13 mouse cellular contexts compared by ENCODE assay signal in genomic region chrX:11181855-11182254, GRCm38 (mm10).
DNase-seq lines count a peak whose midpoint lies in the region; ATAC-seq lines count a peak whose summit lies in the region.
"Had no signal": no experiment of that assay in that cellular context is flagged by ENCODE, and none has a peak within 500 bp of the region (broad histone marks: within the 10 kb centered on the region; RNA-seq: fewer than 3 reads in every experiment).

No protein-coding gene starts in this region.

- H3K9me3 ChIP-seq in midbrain, embryonic 16.5 days (replicated peaks; ENCODE audit: control insufficient read depth, low read length, poor library complexity, severe bottlenecking) = no peaks in the 10 kb centered on the region
- H3K9me3 ChIP-seq: embryonic facial prominence, embryonic 13.5 days; hindbrain, embryonic 15.5 days; midbrain, embryonic 13.5 days had no signal

- DNase-seq in cerebellum, adult 18-20 months = peak; percentile 2 to 13
- no peak for DNase-seq in cerebellum, adult 9-10 months
- DNase-seq in left cerebral cortex, postnatal 4 days = peak; percentile 7
- no peak for DNase-seq in left cerebral cortex, adult 11 months (ENCODE audit: low spot score)
- DNase-seq in gastrocnemius, postnatal 36 days = peak; percentile 20 to 37
- DNase-seq in skeletal muscle tissue, adult 2 months (ENCODE audit: low read depth, low spot score) = peak; percentile 33
- DNase-seq: B cell, adult 2 months had no signal

- H3K36me3 ChIP-seq in midbrain, embryonic 16.5 days (ENCODE audit: control insufficient read depth, insufficient read depth, low read length) = no peaks in the 10 kb centered on the region
- H3K36me3 ChIP-seq: embryonic facial prominence, embryonic 13.5 days; hindbrain, embryonic 15.5 days; midbrain, embryonic 13.5 days had no signal

- no peak for ATAC-seq in monocyte, adult 5-6 weeks (replicated peaks; ENCODE audit: insufficient number of reproducible peaks, low FRiP score, low TSS enrichment, poor library complexity, severe bottlenecking)
- no peak for ATAC-seq in midbrain, embryonic 16.5 days
- ATAC-seq: midbrain, embryonic 13.5 days had no signal

- H3K4me3 ChIP-seq in midbrain, embryonic 16.5 days (ENCODE audit: low read depth, low read length) = no peak overlapping the region
- H3K4me3 ChIP-seq: embryonic facial prominence, embryonic 13.5 days; hindbrain, embryonic 15.5 days; midbrain, embryonic 13.5 days had no signal

- no peaks in the 10 kb centered on the region for H3K4me1 ChIP-seq in midbrain, embryonic 16.5 days (ENCODE audit: control insufficient read depth, insufficient read depth, low read length)
- H3K4me1 ChIP-seq: embryonic facial prominence, embryonic 13.5 days; hindbrain, embryonic 15.5 days; midbrain, embryonic 13.5 days had no signal

- no peak overlapping the region for H3K4me2 ChIP-seq in midbrain, embryonic 16.5 days (ENCODE audit: low read length)
- H3K4me2 ChIP-seq: embryonic facial prominence, embryonic 13.5 days; hindbrain, embryonic 15.5 days; midbrain, embryonic 13.5 days had no signal

- intact Hi-C loops in left cerebral cortex, postnatal 4 days (cut with DNase I) = no loop called here
- intact Hi-C loops in gastrocnemius, postnatal 36 days (cut with DNase I) = no loop called here

- no peak overlapping the region for H3K27ac ChIP-seq in midbrain, embryonic 16.5 days (ENCODE audit: low read length)
- H3K27ac ChIP-seq: embryonic facial prominence, embryonic 13.5 days; hindbrain, embryonic 15.5 days; liver, embryonic 14.5 days; midbrain, embryonic 13.5 days had no signal

- WGBS in midbrain, embryonic 16.5 days = 72% methylated on average over 12 of the region's 12 CpGs

- no peak overlapping the region for H3K9ac ChIP-seq in midbrain, embryonic 16.5 days (ENCODE audit: low read depth, low read length)
- H3K9ac ChIP-seq: embryonic facial prominence, embryonic 13.5 days; hindbrain, embryonic 15.5 days; liver, embryonic 14.5 days; midbrain, embryonic 13.5 days had no signal

- no peaks in the 10 kb centered on the region for H3K27me3 ChIP-seq in midbrain, embryonic 16.5 days (ENCODE audit: control insufficient read depth, insufficient read depth, low read depth, low read length)
- H3K27me3 ChIP-seq: embryonic facial prominence, embryonic 13.5 days; hindbrain, embryonic 15.5 days; midbrain, embryonic 13.5 days had no signal

Comparison
In these comparisons a context has a peak if more than half of its experiments do, and no peak if none do; other contexts are left out.
1. DNase-seq: peak in cerebellum, adult 18-20 months (2 of 2), left cerebral cortex, postnatal 4 days (single experiment), gastrocnemius, postnatal 36 days (2 of 2) and skeletal muscle tissue, adult 2 months (single experiment); none in cerebellum, adult 9-10 months (single experiment) and left cerebral cortex, adult 11 months (single experiment).